Mouse (Mus musculus): Measurements from ENCODE around the gene Ccdc172.

Gene Ccdc172

DNA sequence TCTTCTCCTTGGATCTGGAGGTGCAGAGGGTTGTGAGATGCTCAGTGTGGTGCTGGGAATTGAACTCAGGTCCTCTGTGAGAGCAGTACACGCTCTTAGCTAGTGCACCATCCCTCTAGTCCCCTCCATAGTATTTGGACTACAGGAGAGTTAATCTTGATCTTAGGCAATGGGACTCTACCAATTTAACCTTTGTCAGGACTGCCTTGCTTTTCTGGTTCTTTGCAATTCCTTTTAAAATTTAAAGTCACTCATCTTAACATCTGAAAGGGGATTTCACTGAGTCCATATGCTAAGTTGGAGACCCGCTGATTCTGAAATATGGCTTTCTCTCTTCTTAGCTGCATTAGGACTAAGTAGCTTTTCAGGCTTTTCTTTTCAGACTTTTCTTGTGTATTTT, 59.8 kb downstream of the Ccdc172 start:
- no peak for DNase-seq (ENCODE audit: low read depth, low spot score)

GRCm38 (mm10) chr19:58572429-58573071, 60.8 kb downstream of the Ccdc172 start:
- DNase-seq (ENCODE audit: low read depth, low spot score) = no peak

DNA sequence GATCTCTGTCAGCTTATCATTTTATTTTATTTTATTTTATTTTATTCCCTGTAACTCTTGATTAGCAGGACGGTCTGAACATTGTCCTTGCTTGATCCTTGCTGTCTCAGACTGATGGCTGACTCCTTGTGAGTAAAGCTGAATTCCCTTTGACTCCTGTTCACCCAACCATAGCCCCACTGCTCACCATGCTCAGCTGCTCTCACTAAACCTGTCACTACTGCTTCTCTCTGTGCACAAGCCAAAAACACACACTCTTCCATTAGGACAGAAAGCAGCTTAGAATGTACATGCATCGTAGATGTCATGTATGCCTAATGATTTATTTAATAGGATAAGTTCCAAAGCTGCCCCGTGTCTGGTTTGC, 61.3 kb downstream of the Ccdc172 start:
- DNase-seq (ENCODE audit: low read depth, low spot score) = no peak

- peak; percentile 78 for DNase-seq (ENCODE audit: low read depth, low spot score)
These were observed 70.2 kb downstream of the Ccdc172 start for GRCm38 (mm10) chr19:58582018-58582417.

- no peak for DNase-seq (ENCODE audit: low read depth, low spot score)
These were observed 71.2 kb downstream of the Ccdc172 start for GRCm38 (mm10) chr19:58582956-58583355.

DNA sequence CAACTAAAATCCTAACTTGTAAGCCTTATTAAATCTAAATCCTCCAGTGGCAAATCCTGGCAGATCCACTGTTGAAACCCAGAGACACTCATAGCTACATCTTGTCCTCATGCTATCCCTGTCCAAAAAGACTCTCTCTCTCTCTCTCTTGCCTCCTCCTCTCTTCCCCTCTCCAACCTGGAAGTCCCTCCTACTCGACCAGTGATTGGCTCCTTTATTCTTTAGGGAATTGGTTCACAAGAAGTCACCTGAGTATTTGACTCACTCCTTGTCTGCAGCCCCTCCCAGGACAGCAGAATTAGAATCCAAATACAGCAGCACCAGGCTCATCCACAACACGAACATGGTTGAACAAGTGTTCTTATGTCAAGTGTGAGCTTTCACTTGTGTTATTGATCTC, 74.3 kb downstream of the Ccdc172 start:
- DNase-seq (ENCODE audit: low read depth, low spot score) = no peak

DNA sequence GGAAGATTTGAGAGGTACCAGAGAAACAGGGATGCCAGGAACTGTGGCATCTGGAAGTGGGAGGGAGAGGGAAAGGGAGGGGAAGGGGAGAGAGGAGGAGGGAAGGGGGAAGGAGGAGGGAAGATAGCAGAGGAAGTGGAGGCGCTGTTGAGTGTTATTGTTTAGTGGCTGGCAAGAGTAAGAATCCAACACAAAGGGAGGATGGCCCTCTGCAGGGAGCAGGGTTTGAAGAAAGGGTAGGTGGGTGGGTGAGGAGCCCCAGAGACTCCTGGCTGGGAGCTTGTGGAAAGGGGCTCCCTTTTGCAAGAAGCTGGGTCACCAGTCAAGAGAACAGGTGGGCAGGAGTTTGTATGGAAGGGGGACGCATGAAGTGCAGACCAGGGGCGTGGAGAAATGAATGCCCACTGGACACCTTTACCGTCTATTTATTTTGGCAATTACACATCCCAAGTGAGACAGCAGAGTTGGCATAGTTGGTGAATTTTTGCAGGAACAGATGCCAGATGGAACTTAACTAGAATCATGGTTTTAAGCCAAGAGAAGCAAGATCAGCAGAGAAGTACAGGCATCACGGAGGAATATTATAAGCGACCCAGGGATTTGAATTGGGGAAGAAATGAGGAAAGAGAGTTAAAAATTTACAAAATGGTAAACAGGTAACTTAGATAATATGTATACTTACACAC, 78.6 kb downstream of the Ccdc172 start:
- DNase-seq (ENCODE audit: low read depth, low spot score) = no peak

DNA sequence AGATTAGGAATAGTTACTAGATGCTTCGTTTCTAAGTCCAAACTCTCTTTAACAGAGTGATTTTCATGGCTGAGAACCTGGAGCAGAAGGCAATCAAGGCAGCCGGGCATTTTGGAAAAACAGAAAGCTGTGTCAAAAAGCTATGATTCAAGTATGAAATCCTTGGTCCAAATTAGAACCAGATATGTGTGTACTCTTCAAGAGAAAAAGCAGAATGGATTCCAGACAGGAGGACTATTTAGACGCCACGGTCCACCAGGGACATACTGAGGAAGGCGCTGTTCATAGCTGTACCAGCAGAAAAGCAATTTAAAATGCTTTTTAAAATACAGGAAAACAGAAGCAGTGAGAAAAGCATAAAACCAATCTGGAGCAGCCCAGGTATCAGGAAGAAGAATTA, 88.6 kb downstream of the Ccdc172 start:
- no peak for DNase-seq (ENCODE audit: low read depth, low spot score)
